Mouse (Mus musculus) G1E-ER4 (cell line): ENCODE results near the gene Lrch1. TPM values are rescaled to one million over a fixed set of nuclear protein-coding genes. Genes with fewer than 3 reads are reported as not detected.

ENCODE experiments used
- GATA1 ChIP-seq: IDR thresholded peaks from one replicate; pipeline ENCODE4 v1.8.0; 2012; ENCODE audit warnings: low read length, inconsistent platforms
- polyA plus RNA-seq: library from polyadenylated mRNA; stranded (reverse); fragments of >175 nt; gene quantifications from 2 replicates; pipeline ENCODE4 v1.2.3, GENCODE M21; 2012

Lrch1 gene
- polyA plus RNA-seq, 1 experiment: not detected

GRCm38 (mm10) chr14:74794931-74795330 lies 152.7 kb downstream of the Lrch1 start:
- no peak for TF ChIP-seq GATA1

GRCm38 (mm10) chr14:74792793-74793192 lies 154.9 kb downstream of the Lrch1 start:
- no peak for TF ChIP-seq GATA1

GRCm38 (mm10) chr14:74790535-74790934 lies 157.1 kb downstream of the Lrch1 start:
- TF ChIP-seq GATA1: no peak

GRCm38 (mm10) chr14:74788766-74789165 lies 158.9 kb downstream of the Lrch1 start:
- TF ChIP-seq GATA1: no peak

GRCm38 (mm10) chr14:74787717-74788116 lies 160.0 kb downstream of the Lrch1 start:
- no peak for TF ChIP-seq GATA1

- TF ChIP-seq GATA1: no peak
Observed at GRCm38 (mm10) chr14:74784243-74784934, 163.3 kb downstream of the Lrch1 start.

GRCm38 (mm10) chr14:74774046-74774619 lies 173.5 kb downstream of the Lrch1 start:
- TF ChIP-seq GATA1: no peak

GRCm38 (mm10) chr14:74767892-74768291 lies 179.8 kb downstream of the Lrch1 start:
- no peak for TF ChIP-seq GATA1

GRCm38 (mm10) chr14:74764191-74764918 lies 183.3 kb downstream of the Lrch1 start:
- no peak for TF ChIP-seq GATA1

- TF ChIP-seq GATA1: no peak
Observed at GRCm38 (mm10) chr14:74736850-74737249, 210.8 kb downstream of the Lrch1 start.

- no peak for TF ChIP-seq GATA1
Observed at GRCm38 (mm10) chr14:74735471-74735870, 212.2 kb downstream of the Lrch1 start.

GRCm38 (mm10) chr14:74733397-74733796 lies 214.3 kb downstream of the Lrch1 start:
- TF ChIP-seq GATA1: no peak

GRCm38 (mm10) chr14:74732079-74732783 lies 215.4 kb downstream of the Lrch1 start, which contains the start of gene Esd:
Esd (plus strand) TSS chr14:74732297.
- TF ChIP-seq GATA1: no peak

- no peak for TF ChIP-seq GATA1
Observed at GRCm38 (mm10) chr14:74731221-74732078, 216.2 kb downstream of the Lrch1 start.

- no peak for TF ChIP-seq GATA1
Observed at GRCm38 (mm10) chr14:74723541-74723940, 224.1 kb downstream of the Lrch1 start.
